Mouse (Mus musculus) limb, embryonic 15.5 days (tissue): Measurements from ENCODE around the gene Gja5. TPM values are rescaled to one million over a fixed set of nuclear protein-coding genes. Genes with fewer than 3 reads are reported as not detected.
"Not testable (repeated sequence)": the region's sequence is repeated elsewhere in the genome, so short reads cannot be mapped to it uniquely, and the experiment has no call there.

Experiments used
- ATAC-seq: fragments of 200-750 bp; cut with Nextera tagmentation; 2 replicates; pipeline ENCODE4 v1.8.0; 2017; ENCODE audit warnings: low read depth, moderate TSS enrichment; ENCODE audit not compliant: insufficient number of reproducible peaks, low FRiP score, low TSS enrichment
- H3K27ac ChIP-seq: fragments of 300-500 bp; sonication (generic); 2 replicates; pipeline ENCODE4 v1.5.1; 2015; ENCODE audit warnings: moderate library complexity, mild to moderate bottlenecking, inconsistent platforms
- H3K27me3 ChIP-seq: fragments of 300-500 bp; sonication (generic); 2 replicates; pipeline ENCODE4 v1.6.1; 2015; ENCODE audit warnings: inconsistent platforms
- H3K36me3 ChIP-seq: fragments of 300-500 bp; sonication (generic); 2 replicates; pipeline ENCODE4 v1.6.1; 2015; ENCODE audit warnings: inconsistent platforms
- H3K4me1 ChIP-seq: fragments of 300-500 bp; sonication (generic); 2 replicates; pipeline ENCODE4 v1.6.1; 2015; ENCODE audit warnings: inconsistent platforms
- H3K4me2 ChIP-seq: fragments of 300-500 bp; sonication (generic); 2 replicates; pipeline ENCODE4 v1.6.1; 2015; ENCODE audit warnings: mild to moderate bottlenecking, inconsistent platforms
- H3K4me3 ChIP-seq: fragments of 300-500 bp; sonication (generic); 2 replicates; pipeline ENCODE4 v1.5.1; 2015; ENCODE audit warnings: mild to moderate bottlenecking, inconsistent platforms
- H3K9ac ChIP-seq: fragments of 300-500 bp; sonication (generic); 2 replicates; pipeline ENCODE4 v1.6.1; 2015; ENCODE audit warnings: inconsistent platforms
- H3K9me3 ChIP-seq: fragments of 300-500 bp; sonication (generic); 2 replicates; pipeline ENCODE4 v1.6.1; 2016; ENCODE audit warnings: inconsistent platforms
- WGBS: fragments of 180-500 bp; shearing (Covaris S2); methylation state at CpG from one replicate; pipeline ENCODE4 v1.1.7; 2015; 5-methylcytosine and 5-hydroxymethylcytosine counted together
- polyA plus RNA-seq: library from polyadenylated mRNA; unstranded; fragments of >200 nt; fragmentation: Nextera tagmentation; extraction: Ambion mirVana; gene quantifications from 2 replicates; pipeline ENCODE4 v1.2.1, GENCODE M21; 2015

Gja5 gene
- polyA plus RNA-seq, 1 experiment from 2014 or later, result 26.0 TPM

GRCm38 (mm10) chr3:97075744-97076350 lies 171.4 kb downstream of the Gja5 start:
- ATAC-seq, result 0 out of 2 replicates have a peak, but pooled peaks have one; percentile 40

GRCm38 (mm10) chr3:97076412-97076811 lies 171.9 kb downstream of the Gja5 start:
- H3K4me1 ChIP-seq, result no peaks in the 10 kb centered on the region
- H3K27me3 ChIP-seq, result no peaks in the 10 kb centered on the region
- H3K4me2 ChIP-seq, result no peak overlapping the region
- ATAC-seq, result no peak
- H3K9ac ChIP-seq, result no peak overlapping the region
- H3K27ac ChIP-seq, result no peak overlapping the region
- H3K36me3 ChIP-seq, result no peaks in the 10 kb centered on the region
- no peaks in the 10 kb centered on the region for H3K9me3 ChIP-seq
- no peak overlapping the region for H3K4me3 ChIP-seq
- WGBS, result 48% methylated on average over 6 of the region's 6 CpGs

More at GRCm38 (mm10) chr3:97075744-97076350, 171.4 kb downstream of the Gja5 start:
- not testable (repeated sequence) for H3K9me3 ChIP-seq, H3K4me1 ChIP-seq, H3K4me3 ChIP-seq, H3K36me3 ChIP-seq, H3K27ac ChIP-seq, H3K27me3 ChIP-seq, H3K4me2 ChIP-seq, H3K9ac ChIP-seq
- 34% methylated on average over 2 of the region's 11 CpGs for WGBS

GRCm38 (mm10) chr3:97078436-97078835 lies 173.9 kb downstream of the Gja5 start:
- Histone ChIP-seq H3K4me3 (no peak overlapping the region), H3K27ac (no peak overlapping the region), H3K27me3 (no peaks in the 10 kb centered on the region), H3K36me3 (no peaks in the 10 kb centered on the region), H3K9me3 (no peaks in the 10 kb centered on the region), H3K4me1 (no peaks in the 10 kb centered on the region), H3K9ac (no peak overlapping the region), H3K4me2 (no peak overlapping the region)
- WGBS, result 44% methylated on average over 4 of the region's 4 CpGs
- no peak for ATAC-seq

- 84% methylated on average over 5 of the region's 5 CpGs for WGBS
- Histone ChIP-seq H3K4me3 (no peak overlapping the region), H3K9me3 (no peaks in the 10 kb centered on the region), H3K36me3 (no peaks in the 10 kb centered on the region), H3K27ac (no peak overlapping the region), H3K4me1 (no peaks in the 10 kb centered on the region), H3K9ac (no peak overlapping the region), H3K27me3 (no peaks in the 10 kb centered on the region), H3K4me2 (no peak overlapping the region)
- ATAC-seq, result no peak
Measured at GRCm38 (mm10) chr3:97082156-97082555, 177.7 kb downstream of the Gja5 start.

GRCm38 (mm10) chr3:97087326-97087725 lies 182.8 kb downstream of the Gja5 start:
- H3K27ac ChIP-seq, result no peak overlapping the region
- no peaks in the 10 kb centered on the region for H3K9me3 ChIP-seq
- no peaks in the 10 kb centered on the region for H3K4me1 ChIP-seq
- WGBS, result 71% methylated on average over 4 of the region's 4 CpGs
- H3K36me3 ChIP-seq, result no peaks in the 10 kb centered on the region
- no peak overlapping the region for H3K4me2 ChIP-seq
- no peak overlapping the region for H3K4me3 ChIP-seq
- no peak for ATAC-seq
- H3K27me3 ChIP-seq, result no peaks in the 10 kb centered on the region
- H3K9ac ChIP-seq, result no peak overlapping the region

- H3K9me3 ChIP-seq, H3K27me3 ChIP-seq, H3K27ac ChIP-seq, H3K4me3 ChIP-seq, H3K36me3 ChIP-seq, H3K9ac ChIP-seq, ATAC-seq, H3K4me1 ChIP-seq, H3K4me2 ChIP-seq: not testable (repeated sequence)
- 81% methylated on average over 4 of the region's 4 CpGs for WGBS
Measured at GRCm38 (mm10) chr3:97088291-97088690, 183.8 kb downstream of the Gja5 start.

GRCm38 (mm10) chr3:97091971-97092370 lies 187.5 kb downstream of the Gja5 start:
- not testable (repeated sequence) for H3K27me3 ChIP-seq, H3K9me3 ChIP-seq, H3K36me3 ChIP-seq, H3K4me1 ChIP-seq, H3K9ac ChIP-seq, H3K4me3 ChIP-seq, H3K4me2 ChIP-seq, ATAC-seq, H3K27ac ChIP-seq
- 86% methylated on average over 7 of the region's 7 CpGs for WGBS

GRCm38 (mm10) chr3:97096664-97097063 lies 192.2 kb downstream of the Gja5 start:
- ATAC-seq, H3K36me3 ChIP-seq, H3K4me3 ChIP-seq, H3K4me2 ChIP-seq, H3K27ac ChIP-seq, H3K9ac ChIP-seq, H3K4me1 ChIP-seq, H3K27me3 ChIP-seq, H3K9me3 ChIP-seq: not testable (repeated sequence)
- 60% methylated on average over 4 of the region's 4 CpGs for WGBS

GRCm38 (mm10) chr3:97100784-97101641 lies 196.5 kb downstream of the Gja5 start:
- 77% methylated on average over 10 of the region's 10 CpGs for WGBS
- ATAC-seq, result no peak

GRCm38 (mm10) chr3:97103946-97104345 lies 199.5 kb downstream of the Gja5 start:
- 78% methylated on average over 5 of the region's 5 CpGs for WGBS
- ATAC-seq, H3K4me3 ChIP-seq, H3K4me1 ChIP-seq, H3K27me3 ChIP-seq, H3K27ac ChIP-seq, H3K36me3 ChIP-seq, H3K9ac ChIP-seq, H3K4me2 ChIP-seq, H3K9me3 ChIP-seq: not testable (repeated sequence)

More at GRCm38 (mm10) chr3:97100784-97101641, 196.5 kb downstream of the Gja5 start:
- H3K4me3 ChIP-seq, result no peak overlapping the region
- H3K36me3 ChIP-seq, result no peaks in the 10 kb centered on the region
- H3K4me2 ChIP-seq, result no peak overlapping the region
- no peak overlapping the region for H3K27ac ChIP-seq
- no peaks in the 10 kb centered on the region for H3K4me1 ChIP-seq
- no peak overlapping the region for H3K9ac ChIP-seq
- no peaks in the 10 kb centered on the region for H3K27me3 ChIP-seq
- no peaks in the 10 kb centered on the region for H3K9me3 ChIP-seq

GRCm38 (mm10) chr3:97104696-97105430 lies 200.4 kb downstream of the Gja5 start:
- no peak overlapping the region for H3K27ac ChIP-seq
- no peak overlapping the region for H3K4me2 ChIP-seq
- no peak overlapping the region for H3K4me3 ChIP-seq
- ATAC-seq, result no peak
- no peaks in the 10 kb centered on the region for H3K4me1 ChIP-seq
- H3K27me3 ChIP-seq, result no peaks in the 10 kb centered on the region
- no peak overlapping the region for H3K9ac ChIP-seq
- no peaks in the 10 kb centered on the region for H3K36me3 ChIP-seq
- 59% methylated on average over 1 of the region's 1 CpGs for WGBS
- H3K9me3 ChIP-seq, result no peaks in the 10 kb centered on the region

GRCm38 (mm10) chr3:97117511-97117910 lies 213.0 kb downstream of the Gja5 start:
- H3K4me1 ChIP-seq, result no peaks in the 10 kb centered on the region
- no peaks in the 10 kb centered on the region for H3K9me3 ChIP-seq
- 79% methylated on average over 6 of the region's 6 CpGs for WGBS
- H3K4me3 ChIP-seq, result no peak overlapping the region
- H3K9ac ChIP-seq, result no peak overlapping the region
- H3K36me3 ChIP-seq, result no peaks in the 10 kb centered on the region
- no peak overlapping the region for H3K27ac ChIP-seq
- H3K4me2 ChIP-seq, result no peak overlapping the region
- no peaks in the 10 kb centered on the region for H3K27me3 ChIP-seq
- no peak for ATAC-seq
